Mouse (Mus musculus) lung, adult 2 months (tissue): ENCODE results near the gene Rasgrf2. TPM values are rescaled to one million over a fixed set of nuclear protein-coding genes. Genes with fewer than 3 reads are reported as not detected.

Source experiments
- DNase-seq: peaks from one replicate; pipeline ENCODE4 v3.0.0; 2022
- H3K4me1 ChIP-seq: fragments of 200-500 bp; 2 replicates; pipeline ENCODE4 v1.6.1; 2011; ENCODE audit warnings: low read length; ENCODE audit not compliant: control insufficient read depth, insufficient read depth
- H3K4me3 ChIP-seq: fragments of 200-500 bp; replicated peaks from 2 replicates; pipeline ENCODE3; 2011; ENCODE audit warnings: low read depth, mild to moderate bottlenecking, control low read depth, low read length; ENCODE audit errors: extremely low read depth
- CTCF ChIP-seq: fragments of 200-500 bp; IDR thresholded peaks from 2 replicates; pipeline ENCODE4 v1.5.1; 2011; ENCODE audit warnings: mild to moderate bottlenecking, low read length, control low read depth; ENCODE audit not compliant: insufficient read depth
- POLR2A ChIP-seq: fragments of 200-500 bp; IDR thresholded peaks from 2 replicates; pipeline ENCODE4 v1.6.1; 2011; ENCODE audit warnings: low read depth, mild to moderate bottlenecking, control low read depth, low read length, borderline replicate concordance; ENCODE audit errors: extremely low read depth
- WGBS: fragments of 180-500 bp; shearing (Covaris S2); methylation state at CpG from one replicate; pipeline ENCODE4 v1.1.7; 2018; 5-methylcytosine and 5-hydroxymethylcytosine counted together
- polyA plus RNA-seq: library from polyadenylated mRNA; depleted of rRNA; stranded (reverse); fragments of >200 nt; gene quantifications from 2 replicates; pipeline ENCODE4 v1.2.3, GENCODE M21; 2012

Gene Rasgrf2
- polyA plus RNA-seq, 1 experiment, result 20.8 TPM

GRCm38 (mm10) chr13:91908202-91908980 is 223.1 kb downstream of the Rasgrf2 start:
- Histone ChIP-seq H3K4me3 (no peak overlapping the region), H3K4me1 (no peaks in the 10 kb centered on the region)
- no peak for TF ChIP-seq POLR2A
- peak; percentile 97 for TF ChIP-seq CTCF
- peak; percentile 63 for DNase-seq
- WGBS, result 34% methylated on average over 10 of the region's 10 CpGs

- Histone ChIP-seq H3K4me3 (no peak overlapping the region), H3K4me1 (no peaks in the 10 kb centered on the region)
- no peak for DNase-seq
- TF ChIP-seq CTCF, result no peak
- no peak for TF ChIP-seq POLR2A
- WGBS, result 78% methylated on average over 3 of the region's 3 CpGs
These were observed 225.1 kb downstream of the Rasgrf2 start for GRCm38 (mm10) chr13:91906338-91906737.

- DNase-seq, result no peak
- Histone ChIP-seq H3K4me1 (no peaks in the 10 kb centered on the region), H3K4me3 (no peak overlapping the region)
- TF ChIP-seq CTCF (no peak), POLR2A (no peak)
- 43% methylated on average over 1 of the region's 1 CpGs for WGBS
These were observed 235.0 kb downstream of the Rasgrf2 start for GRCm38 (mm10) chr13:91896476-91896875.

- H3K4me3 ChIP-seq, result no peak overlapping the region
- 60% methylated on average over 6 of the region's 6 CpGs for WGBS
- no peaks in the 10 kb centered on the region for H3K4me1 ChIP-seq
- no peak for DNase-seq
- TF ChIP-seq POLR2A, result no peak
- TF ChIP-seq CTCF, result no peak
These were observed 238.3 kb downstream of the Rasgrf2 start for GRCm38 (mm10) chr13:91893132-91893531.

GRCm38 (mm10) chr13:91890031-91890619 is 241.3 kb downstream of the Rasgrf2 start:
- TF ChIP-seq CTCF, result no peak
- TF ChIP-seq POLR2A, result no peak
- Histone ChIP-seq H3K4me3 (no peak overlapping the region), H3K4me1 (no peaks in the 10 kb centered on the region)
- WGBS, result 88% methylated on average over 6 of the region's 6 CpGs
- DNase-seq, result no peak

- WGBS, result 75% methylated on average over 5 of the region's 5 CpGs
- Histone ChIP-seq H3K4me3 (no peak overlapping the region), H3K4me1 (no peaks in the 10 kb centered on the region)
- no peak for DNase-seq
- no peak for TF ChIP-seq POLR2A
- TF ChIP-seq CTCF, result no peak
These were observed 246.6 kb downstream of the Rasgrf2 start for GRCm38 (mm10) chr13:91884714-91885386.

GRCm38 (mm10) chr13:91881837-91882480 is 249.5 kb downstream of the Rasgrf2 start:
- no peaks in the 10 kb centered on the region for H3K4me1 ChIP-seq
- 60% methylated on average over 9 of the region's 9 CpGs for WGBS
- TF ChIP-seq POLR2A, result no peak
- TF ChIP-seq CTCF, result peak; percentile 24; the same call in 1 of the 2 replicates
- no peak overlapping the region for H3K4me3 ChIP-seq
- peak; percentile 26 for DNase-seq

GRCm38 (mm10) chr13:91880256-91880655 is 251.2 kb downstream of the Rasgrf2 start:
- Histone ChIP-seq H3K4me3 (no peak overlapping the region), H3K4me1 (no peaks in the 10 kb centered on the region)
- TF ChIP-seq POLR2A (no peak), CTCF (no peak)
- WGBS, result 81% methylated on average over 4 of the region's 4 CpGs
- no peak for DNase-seq

- 75% methylated on average over 3 of the region's 3 CpGs for WGBS
- Histone ChIP-seq H3K4me3 (no peak overlapping the region), H3K4me1 (no peaks in the 10 kb centered on the region)
- DNase-seq, result no peak
- no peak for TF ChIP-seq POLR2A
These were observed 253.5 kb downstream of the Rasgrf2 start for GRCm38 (mm10) chr13:91877996-91878395.
